Mouse (Mus musculus) gastrocnemius, adult 18-20 months (tissue): ENCODE measurements around the gene Rasa2. TPM values are rescaled to one million over a fixed set of nuclear protein-coding genes. Genes with fewer than 3 reads are reported as not detected.
A peak's percentile ranks its signal among the peaks of the same experiment; 100 is the strongest.
"Not testable (repeated sequence)": the region's sequence is repeated elsewhere in the genome, so short reads cannot be mapped to it uniquely, and the experiment has no call there.

Experiments used
- DNase-seq: peaks from one replicate; pipeline ENCODE4 v3.0.0; 2021; ENCODE audit warnings: low spot score
- long read RNA-seq, 2 experiments: library from polyadenylated mRNA; stranded (forward); transcript quantifications; one replicate each; pipeline ENCODE4 v2.0.0; 2021
- total RNA-seq, 2 experiments: library from RNA; stranded (reverse); gene quantifications; 2 replicates each; pipeline ENCODE4 v1.2.3; 2021

Gene Rasa2
- total RNA-seq: 1 to 10 TPM; 2.2 to 2.3 TPM
- long read RNA-seq, experiment 1, partial matches to known transcripts: 1 of 2 reads
- long read RNA-seq, experiment 1, other reads (novel, unspliced or antisense): 1 of 2 reads
- long read RNA-seq, experiment 2, partial matches to known transcripts: 0 of 1 reads
- long read RNA-seq, experiment 2, other reads (novel, unspliced or antisense): 1 of 1 reads

- peak; percentile 90 for DNase-seq
Measured at GRCm38 (mm10) chr9:96631389-96632072, at the start of gene Rasa2. Gene Rasa2 (minus strand): TSS chr9:96631617.

GRCm38 (mm10) chr9:96678611-96679010 lies 47.2 kb upstream of the Rasa2 start:
- no peak for DNase-seq

- DNase-seq: not testable (repeated sequence)
Measured at GRCm38 (mm10) chr9:96677711-96678110, 46.3 kb upstream of the Rasa2 start.

- no peak for DNase-seq
Measured at GRCm38 (mm10) chr9:96676671-96677070, 45.3 kb upstream of the Rasa2 start.

- DNase-seq: no peak
Measured at GRCm38 (mm10) chr9:96675763-96676640, 44.6 kb upstream of the Rasa2 start.

- DNase-seq: peak; percentile 62
Measured at GRCm38 (mm10) chr9:96675071-96675762, 43.8 kb upstream of the Rasa2 start.

- no peak for DNase-seq
Measured at GRCm38 (mm10) chr9:96674301-96674700, 42.9 kb upstream of the Rasa2 start.

GRCm38 (mm10) chr9:96672466-96672865 lies 41.0 kb upstream of the Rasa2 start:
- no peak for DNase-seq

GRCm38 (mm10) chr9:96671249-96671648 lies 39.8 kb upstream of the Rasa2 start:
- DNase-seq: no peak

GRCm38 (mm10) chr9:96669877-96670276 lies 38.5 kb upstream of the Rasa2 start:
- DNase-seq: peak; percentile 96

- DNase-seq: peak; percentile 32
Measured at GRCm38 (mm10) chr9:96668628-96669027, 37.2 kb upstream of the Rasa2 start.

GRCm38 (mm10) chr9:96660510-96661244 lies 29.3 kb upstream of the Rasa2 start:
- DNase-seq: no peak

- DNase-seq: no peak
Measured at GRCm38 (mm10) chr9:96659801-96660200, 28.4 kb upstream of the Rasa2 start.

GRCm38 (mm10) chr9:96653538-96653937 lies 22.1 kb upstream of the Rasa2 start:
- no peak for DNase-seq

- peak; percentile 34 for DNase-seq
Measured at GRCm38 (mm10) chr9:96652763-96653162, 21.3 kb upstream of the Rasa2 start.

GRCm38 (mm10) chr9:96650807-96651206 lies 19.4 kb upstream of the Rasa2 start:
- no peak for DNase-seq

GRCm38 (mm10) chr9:96649924-96650323 lies 18.5 kb upstream of the Rasa2 start:
- no peak for DNase-seq

GRCm38 (mm10) chr9:96649362-96649761 lies 17.9 kb upstream of the Rasa2 start:
- DNase-seq: no peak

- DNase-seq: no peak
Measured at GRCm38 (mm10) chr9:96646668-96647295, 15.4 kb upstream of the Rasa2 start.

- DNase-seq: no peak
Measured at GRCm38 (mm10) chr9:96644840-96645239, 13.4 kb upstream of the Rasa2 start.
